Mouse (Mus musculus) 3T3-L1 (cell line): ENCODE data around the gene Olfr56.
"Not testable (repeated sequence)": the region's sequence is repeated elsewhere in the genome, so short reads cannot be mapped to it uniquely, and the experiment has no call there.

Source experiments
- DNase-seq: peaks from one replicate; pipeline ENCODE4 v3.0.0-alpha.2; 2015; ENCODE audit warnings: low read depth, low spot score

Olfr56 gene

GRCm38 (mm10) chr11:49051894-49052293, 73.2 kb downstream of the Olfr56 start:
- not testable (repeated sequence) for DNase-seq

GRCm38 (mm10) chr11:49060061-49060460, 81.4 kb downstream of the Olfr56 start:
- DNase-seq = not testable (repeated sequence)

- DNase-seq = not testable (repeated sequence)
Measured at GRCm38 (mm10) chr11:49061865-49062264, 83.2 kb downstream of the Olfr56 start.

GRCm38 (mm10) chr11:49063713-49064469, 85.2 kb downstream of the Olfr56 start, which contains the start of gene Tgtp2:
TSS of gene Tgtp2 (minus strand) at chr11:49064206.
- not testable (repeated sequence) for DNase-seq

- DNase-seq = no peak
Measured at GRCm38 (mm10) chr11:49068358-49068757, 89.7 kb downstream of the Olfr56 start.

- peak; percentile 54 for DNase-seq
Measured at GRCm38 (mm10) chr11:49076001-49076757, 97.5 kb downstream of the Olfr56 start, which contains the start of gene Ifi47. TSS of gene Ifi47 (plus strand) at chr11:49076587.

- DNase-seq = no peak
Measured at GRCm38 (mm10) chr11:49077012-49077411, 98.3 kb downstream of the Olfr56 start.

- no peak for DNase-seq
Measured at GRCm38 (mm10) chr11:49078719-49079118, 100.0 kb downstream of the Olfr56 start.

- DNase-seq = no peak
Measured at GRCm38 (mm10) chr11:49080636-49081035, 101.9 kb downstream of the Olfr56 start.

- peak; percentile 43 for DNase-seq
Measured at GRCm38 (mm10) chr11:49081356-49081755, 102.7 kb downstream of the Olfr56 start.

- no peak for DNase-seq
Measured at GRCm38 (mm10) chr11:49081886-49082285, 103.2 kb downstream of the Olfr56 start.

- no peak for DNase-seq
Measured at GRCm38 (mm10) chr11:49083146-49083545, 104.5 kb downstream of the Olfr56 start.

- DNase-seq = no peak
Measured at GRCm38 (mm10) chr11:49083808-49084207, 105.1 kb downstream of the Olfr56 start.

GRCm38 (mm10) chr11:49084385-49084784, 105.7 kb downstream of the Olfr56 start:
- no peak for DNase-seq

- DNase-seq = peak; percentile 60
Measured at GRCm38 (mm10) chr11:49084875-49085274, 106.2 kb downstream of the Olfr56 start.

GRCm38 (mm10) chr11:49086858-49087361, 108.2 kb downstream of the Olfr56 start:
- DNase-seq = peak; percentile 27

GRCm38 (mm10) chr11:49087830-49088616, 109.3 kb downstream of the Olfr56 start:
- DNase-seq = no peak

GRCm38 (mm10) chr11:49088990-49089652, 110.4 kb downstream of the Olfr56 start:
- DNase-seq = no peak

- peak; percentile 69 for DNase-seq
Measured at GRCm38 (mm10) chr11:49089735-49090507, 111.2 kb downstream of the Olfr56 start.

- DNase-seq = no peak
Measured at GRCm38 (mm10) chr11:49090551-49090950, 111.9 kb downstream of the Olfr56 start.
